Mouse (Mus musculus) intestine, postnatal 0 days (tissue): ENCODE measurements at regions not wholly inside any gene's neighbourhood (a gene's known extent, or its start where the extent isn't known, plus 50 kb on each side); places are given as distances from the start of the nearest gene placed in this dataset.

ENCODE experiments used
- ATAC-seq: fragments of 200-750 bp; cut with Nextera tagmentation; 2 replicates; pipeline ENCODE4 v1.8.0; 2017; ENCODE audit warnings: mild to moderate bottlenecking, moderate TSS enrichment, moderate library complexity
- H3K27ac ChIP-seq: fragments of 300-500 bp; sonication (generic); 2 replicates; pipeline ENCODE4 v1.5.1; 2014; ENCODE audit warnings: mild to moderate bottlenecking, low read depth, low read length, moderate library complexity
- H3K27me3 ChIP-seq: fragments of 300-500 bp; sonication (generic); replicated peaks from 2 replicates; pipeline ENCODE4 v1.6.1; 2014; ENCODE audit warnings: low read length, mixed read lengths; ENCODE audit not compliant: control insufficient read depth, insufficient read depth
- H3K36me3 ChIP-seq: fragments of 300-500 bp; sonication (generic); 2 replicates; pipeline ENCODE4 v1.6.1; 2014; ENCODE audit warnings: mild to moderate bottlenecking, moderate library complexity; ENCODE audit not compliant: control insufficient read depth, insufficient read depth
- H3K4me1 ChIP-seq: fragments of 300-500 bp; sonication (generic); replicated peaks from 2 replicates; pipeline ENCODE4 v1.6.1; 2014; ENCODE audit warnings: antibody characterized with exemption, low read length, mixed read lengths; ENCODE audit not compliant: control insufficient read depth, insufficient read depth
- H3K4me2 ChIP-seq: fragments of 300-500 bp; sonication (generic); replicated peaks from 2 replicates; pipeline ENCODE4 v1.6.1; 2014; ENCODE audit warnings: low read depth, mild to moderate bottlenecking, moderate library complexity
- H3K4me3 ChIP-seq: fragments of 300-500 bp; sonication (generic); 2 replicates; pipeline ENCODE4 v1.5.1; 2014; ENCODE audit warnings: low read depth, low read length
- H3K9ac ChIP-seq: fragments of 300-500 bp; sonication (generic); 2 replicates; pipeline ENCODE4 v1.6.1; 2014; ENCODE audit warnings: mild to moderate bottlenecking, low read depth, low read length
- H3K9me3 ChIP-seq: fragments of 300-500 bp; sonication (generic); 2 replicates; pipeline ENCODE4 v1.6.1; 2016; ENCODE audit warnings: mixed run types; ENCODE audit not compliant: control insufficient read depth
- CTCF ChIP-seq: sonication (generic); IDR thresholded peaks from 2 replicates; pipeline ENCODE4 v1.5.1; 2016; ENCODE audit warnings: low read depth, mild to moderate bottlenecking, control low read depth, antibody characterized with exemption, moderate library complexity
- WGBS: fragments of 180-500 bp; shearing (Covaris S2); extraction: QIAGEN DNeasy Blood & Tissue Kit; methylation state at CpG from one replicate; pipeline ENCODE4 v1.1.7; 2014; 5-methylcytosine and 5-hydroxymethylcytosine counted together

DNA sequence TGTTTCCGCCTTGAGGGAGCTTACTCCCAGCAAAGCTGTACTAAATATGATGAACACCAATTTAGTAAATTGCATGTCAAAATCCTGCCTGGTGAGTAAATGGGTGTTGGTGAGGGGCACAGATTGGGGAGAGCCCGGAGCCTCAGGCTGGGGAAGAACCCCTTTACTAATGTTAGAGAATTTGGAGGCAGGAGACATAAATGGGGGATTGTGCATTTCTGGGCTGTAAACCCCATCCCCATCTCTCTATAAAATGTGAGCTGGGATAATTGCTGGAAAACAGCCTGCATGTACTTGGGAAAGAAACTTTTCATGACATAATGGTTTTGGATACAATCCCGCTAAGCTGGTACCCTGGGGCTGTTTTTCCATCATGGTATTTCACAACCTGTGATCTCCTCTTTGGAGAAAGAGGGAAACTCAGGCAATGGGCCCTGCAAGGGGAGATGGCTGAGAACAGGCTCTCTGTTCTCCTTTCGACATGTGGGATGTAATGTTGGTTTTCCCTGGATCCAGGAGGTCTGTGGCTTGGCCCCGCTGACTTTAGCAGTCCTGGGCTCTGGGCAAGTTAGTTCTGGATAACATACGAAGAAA lies 140.3 kb upstream of the Tmem45b start:
- no peak overlapping the region for H3K4me3 ChIP-seq
- no peak overlapping the region for H3K27ac ChIP-seq
- no peak for TF ChIP-seq CTCF
- no peaks in the 10 kb centered on the region for H3K27me3 ChIP-seq
- ATAC-seq, result no peak
- no peaks in the 10 kb centered on the region for H3K9me3 ChIP-seq
- H3K4me2 ChIP-seq, result no peak overlapping the region
- no peak overlapping the region for H3K9ac ChIP-seq
- 75% methylated on average over 6 of the region's 6 CpGs for WGBS
- H3K4me1 ChIP-seq, result peaks cover 2% of the 10 kb centered on the region; the same call in 1 of the 2 replicates
- H3K36me3 ChIP-seq, result no peaks in the 10 kb centered on the region

DNA sequence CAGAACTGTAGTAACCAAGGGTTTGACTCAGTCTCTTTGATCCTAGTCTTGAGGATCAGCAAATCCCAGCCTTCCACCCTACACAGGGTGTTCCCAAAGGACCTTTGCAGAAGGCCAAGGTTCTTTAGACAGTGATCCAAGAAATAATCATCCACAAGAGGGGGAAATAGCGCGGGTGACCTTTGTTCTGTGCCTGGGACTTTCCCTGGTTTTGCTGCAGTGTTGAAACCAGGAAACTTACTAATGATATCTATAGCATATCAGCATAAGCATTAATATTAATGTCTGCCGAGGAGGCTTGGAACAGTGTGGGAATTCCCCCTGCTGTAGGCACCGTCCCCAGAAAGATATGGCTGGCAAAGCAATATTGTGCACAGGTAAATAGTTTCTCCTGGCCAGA lies 138.4 kb upstream of the Tmem45b start:
- Histone ChIP-seq H3K27ac (no peak overlapping the region), H3K4me3 (no peak overlapping the region), H3K4me1 (peaks cover 2% of the 10 kb centered on the region; the same call in 1 of the 2 replicates), H3K27me3 (no peaks in the 10 kb centered on the region), H3K36me3 (no peaks in the 10 kb centered on the region), H3K9ac (no peak overlapping the region), H3K4me2 (no peak overlapping the region), H3K9me3 (no peaks in the 10 kb centered on the region)
- peak; percentile 93 for ATAC-seq
- 37% methylated on average over 4 of the region's 4 CpGs for WGBS
- peak; percentile 55 for TF ChIP-seq CTCF

DNA sequence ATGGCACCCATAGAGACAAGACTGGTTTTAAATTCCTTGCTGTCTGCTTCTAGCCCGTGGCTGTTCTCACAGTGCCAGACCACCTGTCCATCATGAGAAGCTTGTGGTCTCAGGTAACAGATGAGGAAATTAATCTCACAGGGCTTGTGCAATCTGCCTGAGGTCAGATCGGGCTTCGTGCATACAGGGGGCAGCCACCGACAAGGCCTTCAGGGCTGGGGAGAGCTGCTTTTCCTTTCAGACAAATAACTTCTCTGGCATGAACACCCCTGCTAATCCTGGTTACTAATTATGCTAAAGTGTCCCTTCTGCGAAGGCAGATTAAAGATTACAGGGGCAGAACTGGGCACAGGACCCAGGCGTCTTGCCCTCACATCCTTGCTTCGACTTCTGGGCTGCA lies 130.8 kb upstream of the Tmem45b start:
- Histone ChIP-seq H3K9ac (no peak overlapping the region), H3K27ac (no peak overlapping the region), H3K4me3 (no peak overlapping the region), H3K4me2 (no peak overlapping the region), H3K27me3 (no peaks in the 10 kb centered on the region), H3K4me1 (no peaks in the 10 kb centered on the region), H3K36me3 (no peaks in the 10 kb centered on the region), H3K9me3 (no peaks in the 10 kb centered on the region)
- WGBS, result 76% methylated on average over 7 of the region's 7 CpGs
- no peak for ATAC-seq
- no peak for TF ChIP-seq CTCF

DNA sequence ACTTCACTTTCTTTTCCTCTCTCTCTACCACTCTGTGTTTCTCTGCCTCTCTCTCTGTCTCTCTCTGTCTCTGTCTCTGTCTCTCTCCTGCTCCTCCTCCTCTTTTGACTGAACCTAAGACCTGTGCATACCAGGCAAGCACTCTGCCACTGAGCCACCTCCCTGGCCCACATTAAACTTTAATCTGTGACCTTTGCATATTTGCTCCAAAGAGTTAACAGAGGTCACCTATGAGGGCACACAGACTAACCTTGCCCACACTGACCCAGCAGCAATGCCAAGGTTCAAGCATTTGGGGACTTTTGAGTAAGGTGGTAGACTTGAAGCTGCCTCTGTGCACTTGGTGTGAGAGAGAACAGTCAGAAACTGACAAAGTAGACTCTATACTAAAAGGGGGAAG lies 123.4 kb upstream of the Tmem45b start:
- Histone ChIP-seq H3K9me3 (no peaks in the 10 kb centered on the region), H3K27me3 (no peaks in the 10 kb centered on the region), H3K4me3 (no peak overlapping the region), H3K4me2 (no peak overlapping the region), H3K9ac (no peak overlapping the region), H3K36me3 (no peaks in the 10 kb centered on the region), H3K4me1 (no peaks in the 10 kb centered on the region), H3K27ac (no peak overlapping the region)
- ATAC-seq, result no peak
- no peak for TF ChIP-seq CTCF

DNA sequence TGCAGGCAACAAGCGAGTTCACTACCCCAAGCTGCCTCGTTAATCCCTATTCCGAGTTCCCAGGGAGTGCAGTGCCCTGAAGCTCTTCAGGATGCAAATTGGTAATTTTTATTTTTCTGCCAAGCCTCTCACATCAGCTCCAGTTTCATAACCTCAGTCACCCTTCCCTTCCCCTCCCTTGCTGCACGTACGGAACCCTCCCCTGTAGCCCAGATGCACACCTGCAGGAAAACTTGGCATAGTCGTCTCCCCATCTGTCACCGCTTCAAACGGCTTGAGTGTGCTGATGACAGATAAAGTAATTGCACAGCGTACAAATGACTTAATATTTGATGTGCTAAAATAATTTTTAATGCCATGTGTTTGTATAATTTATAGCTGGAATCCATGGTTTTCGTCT lies 119.7 kb upstream of the Tmem45b start:
- no peaks in the 10 kb centered on the region for H3K27me3 ChIP-seq
- no peak overlapping the region for H3K4me3 ChIP-seq
- WGBS, result 75% methylated on average over 10 of the region's 10 CpGs
- no peaks in the 10 kb centered on the region for H3K9me3 ChIP-seq
- no peak for ATAC-seq
- no peak for TF ChIP-seq CTCF
- no peaks in the 10 kb centered on the region for H3K4me1 ChIP-seq
- H3K36me3 ChIP-seq, result no peaks in the 10 kb centered on the region
- no peak overlapping the region for H3K9ac ChIP-seq
- H3K27ac ChIP-seq, result no peak overlapping the region
- no peak overlapping the region for H3K4me2 ChIP-seq

DNA sequence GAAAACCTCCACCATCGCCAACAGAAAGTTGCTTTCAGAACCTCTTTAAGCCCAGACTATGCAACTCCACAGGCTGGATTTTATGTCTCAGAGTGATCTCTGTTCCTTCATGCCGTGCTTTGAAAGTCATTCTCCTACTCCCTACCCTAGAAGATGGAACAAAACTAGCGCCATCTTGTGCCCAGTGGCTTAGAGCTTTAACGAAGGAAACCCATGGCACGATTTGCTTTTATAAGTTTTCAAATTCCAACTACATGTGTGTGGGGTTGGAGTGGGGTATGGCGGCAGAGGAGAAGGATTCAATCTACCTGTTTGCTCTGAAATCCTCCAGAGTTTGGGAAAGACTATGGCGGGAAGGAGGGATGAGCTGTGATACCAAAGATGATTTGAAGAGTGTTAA lies 118.7 kb upstream of the Tmem45b start:
- no peak overlapping the region for H3K4me3 ChIP-seq
- no peak for ATAC-seq
- no peaks in the 10 kb centered on the region for H3K4me1 ChIP-seq
- H3K27me3 ChIP-seq, result no peaks in the 10 kb centered on the region
- H3K9ac ChIP-seq, result no peak overlapping the region
- no peak overlapping the region for H3K4me2 ChIP-seq
- TF ChIP-seq CTCF, result peak; percentile 25; the same call in 1 of the 2 replicates
- no peaks in the 10 kb centered on the region for H3K36me3 ChIP-seq
- no peak overlapping the region for H3K27ac ChIP-seq
- 81% methylated on average over 7 of the region's 7 CpGs for WGBS
- H3K9me3 ChIP-seq, result no peaks in the 10 kb centered on the region

DNA sequence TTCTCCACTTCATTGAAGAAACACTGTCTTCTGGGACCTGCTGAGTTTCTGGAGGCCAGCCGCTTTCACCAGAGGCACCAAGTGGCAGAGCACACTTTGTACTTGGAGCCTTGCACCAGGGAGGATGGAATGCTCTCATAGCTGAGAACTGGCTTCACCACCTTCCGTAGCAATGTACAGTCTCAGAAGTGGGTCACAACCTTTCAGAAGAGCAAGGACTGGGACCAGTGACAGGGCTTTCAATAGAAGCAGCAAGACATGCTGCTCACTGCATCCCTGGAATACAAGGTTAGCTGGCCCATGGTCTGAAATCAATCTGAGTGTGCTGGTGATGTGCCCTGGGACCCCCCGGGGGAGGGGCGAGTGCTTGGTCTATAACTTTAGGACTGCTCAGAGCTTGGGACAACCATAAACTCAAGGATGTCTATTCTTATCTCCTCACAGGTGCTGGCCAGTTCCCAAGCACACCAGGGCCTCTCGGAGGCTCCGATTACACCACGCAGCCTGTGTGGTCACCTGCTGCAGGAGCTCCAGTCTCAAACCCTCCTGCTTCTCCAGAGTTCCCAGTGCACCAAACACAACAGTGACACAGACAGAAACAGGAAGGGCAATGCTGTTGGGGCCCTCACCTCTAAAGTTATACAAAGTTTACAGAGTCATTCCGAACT lies 114.4 kb upstream of the Tmem45b start:
- H3K9ac ChIP-seq, result no peak overlapping the region
- no peak for ATAC-seq
- H3K36me3 ChIP-seq, result no peaks in the 10 kb centered on the region
- H3K4me3 ChIP-seq, result no peak overlapping the region
- no peaks in the 10 kb centered on the region; the same call in 1 of the 2 replicates for H3K27me3 ChIP-seq
- H3K9me3 ChIP-seq, result no peaks in the 10 kb centered on the region
- H3K27ac ChIP-seq, result no peak overlapping the region
- no peak for TF ChIP-seq CTCF
- H3K4me2 ChIP-seq, result no peak overlapping the region
- WGBS, result 73% methylated on average over 8 of the region's 8 CpGs
- no peaks in the 10 kb centered on the region for H3K4me1 ChIP-seq
